Mouse (Mus musculus): ENCODE data around the gene Pdlim4. TPM values are rescaled to one million over a fixed set of nuclear protein-coding genes. Genes with fewer than 3 reads are reported as not detected.

Pdlim4 gene
- total and polyA plus RNA-seq, 3 experiments: not detected

- TF ChIP-seq POLR2A (IDR thresholded peaks at IDR 0.05; ENCODE audit: low read depth, low read length) (no peak), JUND (conservative IDR thresholded peaks at IDR 0.05; ENCODE audit: low read depth, low read length) (no peak), IRF4 (IDR thresholded peaks at IDR 0.05; ENCODE audit: low read depth, low read length) (no peak), MAFK (IDR thresholded peaks at IDR 0.05; ENCODE audit: insufficient replicate concordance, low read length) (no peak), MEF2A (IDR thresholded peaks at IDR 0.05; ENCODE audit: borderline replicate concordance, low read depth, low read length) (no peak), MAX (IDR thresholded peaks at IDR 0.05; ENCODE audit: low read length) (no peak), NRF1 (IDR thresholded peaks at IDR 0.05; ENCODE audit: low read depth, low read length) (no peak), JUN (IDR thresholded peaks at IDR 0.05; ENCODE audit: insufficient read depth, low read depth, low read length) (no peak), ZKSCAN1 (IDR thresholded peaks at IDR 0.05; ENCODE audit: borderline replicate concordance, low read depth, low read length) (no peak), USF1 (IDR thresholded peaks at IDR 0.05; ENCODE audit: low read depth, low read length) (no peak), PAX5 (IDR thresholded peaks at IDR 0.05; ENCODE audit: low read length) (no peak), HCFC1 (IDR thresholded peaks at IDR 0.05; ENCODE audit: low read depth, low read length) (no peak), ZC3H11A (IDR thresholded peaks at IDR 0.05; ENCODE audit: low read depth, low read length) (no peak), ETS1 (conservative IDR thresholded peaks at IDR 0.05; ENCODE audit: low read depth, low read length) (no peak), BHLHE40 (IDR thresholded peaks at IDR 0.05; ENCODE audit: low read depth, low read length) (no peak)
- H3K4me2 ChIP-seq (ENCODE audit: insufficient read depth, low read depth, poor library complexity, severe bottlenecking): no peak overlapping the region
- no peaks in the 10 kb centered on the region for H3K9me3 ChIP-seq (replicated peaks; ENCODE audit: low read length)
- H3K27me3 ChIP-seq (replicated peaks): peaks cover 2% of the 10 kb centered on the region
- H3K4me1 ChIP-seq (ENCODE audit: control insufficient read depth in 1 of 2, insufficient read depth in 2 of 2): peaks cover 3 to 14% of the 10 kb centered on the region in 2 experiments; a peak in 3 of 4 replicates
- in situ Hi-C loops (cut with MboI; ENCODE audit: low pct_ligation_motif_present, low pct_unique_long_range_greater_than_20kb, low sequenced_read_pairs): no loop called here
- no peak overlapping the region for H3K27ac ChIP-seq (ENCODE audit: insufficient read depth, low read depth)
- H3K4me3 ChIP-seq (replicated peaks in 1 of 3; ENCODE audit: low read depth in 2 of 3, low read length in 2 of 3, poor library complexity in 1 of 3): no peak overlapping the region
- H3K36me3 ChIP-seq (replicated peaks in 1 of 2; ENCODE audit: control insufficient read depth in 1 of 2, insufficient read depth in 1 of 2, low read length in 1 of 2): no peaks in the 10 kb centered on the region
- no peaks in the 10 kb centered on the region for H3K79me2 ChIP-seq (replicated peaks; ENCODE audit: control insufficient read depth, extremely low read depth, insufficient read depth, poor library complexity, severe bottlenecking)
- DNase-seq (ENCODE audit: extremely low read depth): no peak
- dilution Hi-C loops (cut with MboI; ENCODE audit: extremely low pct_ligation_motif_present, extremely low pct_unique_long_range_greater_than_20kb, low sequenced_read_pairs): no loop called here
- no peak overlapping the region for H3K9ac ChIP-seq (ENCODE audit: insufficient read depth, low read depth)
These were observed 8.5 kb downstream of the Pdlim4 start for GRCm38 (mm10) chr11:54060316-54060715.

- no peak for TF ChIP-seq SMC3 (IDR thresholded peaks at IDR 0.05; ENCODE audit: low read depth, low read length)
- TF ChIP-seq KAT2A (IDR thresholded peaks at IDR 0.05; ENCODE audit: insufficient replicate concordance, low read length): no peak
- TF ChIP-seq CHD2 (IDR thresholded peaks at IDR 0.05; ENCODE audit: low read length): no peak
- TF ChIP-seq MAFK (IDR thresholded peaks at IDR 0.05; ENCODE audit: insufficient replicate concordance, low read length): no peak
- no peak for TF ChIP-seq CHD1 (IDR thresholded peaks at IDR 0.05; ENCODE audit: low read depth, low read length)
- no peak for TF ChIP-seq MEF2A (IDR thresholded peaks at IDR 0.05; ENCODE audit: borderline replicate concordance, low read depth, low read length)
- no peak for TF ChIP-seq POLR2AphosphoS2 (IDR thresholded peaks at IDR 0.05; ENCODE audit: low read depth, low read length)
- no peak for TF ChIP-seq PAX5 (IDR thresholded peaks at IDR 0.05; ENCODE audit: low read length)
- no peaks in the 10 kb centered on the region for H3K79me2 ChIP-seq (replicated peaks; ENCODE audit: control insufficient read depth, extremely low read depth, insufficient read depth, poor library complexity, severe bottlenecking)
- no peak overlapping the region for H3K27ac ChIP-seq (ENCODE audit: insufficient read depth, low read depth)
- no peak overlapping the region for H3K4me3 ChIP-seq (replicated peaks in 1 of 3; ENCODE audit: low read depth in 2 of 3, low read length in 2 of 3, poor library complexity in 1 of 3)
- peaks cover 2% of the 10 kb centered on the region for H3K27me3 ChIP-seq (replicated peaks)
- dilution Hi-C loops (cut with MboI; ENCODE audit: extremely low pct_ligation_motif_present, extremely low pct_unique_long_range_greater_than_20kb, low sequenced_read_pairs) (no loop called here), in situ Hi-C loops (cut with MboI; ENCODE audit: low pct_ligation_motif_present, low pct_unique_long_range_greater_than_20kb, low sequenced_read_pairs) (no loop called here)
- peaks cover 3 to 14% of the 10 kb centered on the region in 2 experiments; a peak in 3 of 4 replicates for H3K4me1 ChIP-seq (ENCODE audit: control insufficient read depth in 1 of 2, insufficient read depth in 2 of 2)
- H3K9ac ChIP-seq (ENCODE audit: insufficient read depth, low read depth): no peak overlapping the region
- no peaks in the 10 kb centered on the region for H3K9me3 ChIP-seq (replicated peaks; ENCODE audit: low read length)
- no peak for DNase-seq (ENCODE audit: extremely low read depth)
- H3K36me3 ChIP-seq (replicated peaks in 1 of 2; ENCODE audit: control insufficient read depth in 1 of 2, insufficient read depth in 1 of 2, low read length in 1 of 2): no peaks in the 10 kb centered on the region
- H3K4me2 ChIP-seq (ENCODE audit: insufficient read depth, low read depth, poor library complexity, severe bottlenecking): no peak overlapping the region
These were observed 9.3 kb downstream of the Pdlim4 start for GRCm38 (mm10) chr11:54059526-54059925.

Data from CH12.LX (cell line).